Mouse (Mus musculus): ENCODE results near the gene Luc7l3. TPM values are rescaled to one million over a fixed set of nuclear protein-coding genes. Genes with fewer than 3 reads are reported as not detected.

Luc7l3 gene
- polyA plus RNA-seq, 1 experiment from 2014 or later, result 79.4 TPM

DNA sequence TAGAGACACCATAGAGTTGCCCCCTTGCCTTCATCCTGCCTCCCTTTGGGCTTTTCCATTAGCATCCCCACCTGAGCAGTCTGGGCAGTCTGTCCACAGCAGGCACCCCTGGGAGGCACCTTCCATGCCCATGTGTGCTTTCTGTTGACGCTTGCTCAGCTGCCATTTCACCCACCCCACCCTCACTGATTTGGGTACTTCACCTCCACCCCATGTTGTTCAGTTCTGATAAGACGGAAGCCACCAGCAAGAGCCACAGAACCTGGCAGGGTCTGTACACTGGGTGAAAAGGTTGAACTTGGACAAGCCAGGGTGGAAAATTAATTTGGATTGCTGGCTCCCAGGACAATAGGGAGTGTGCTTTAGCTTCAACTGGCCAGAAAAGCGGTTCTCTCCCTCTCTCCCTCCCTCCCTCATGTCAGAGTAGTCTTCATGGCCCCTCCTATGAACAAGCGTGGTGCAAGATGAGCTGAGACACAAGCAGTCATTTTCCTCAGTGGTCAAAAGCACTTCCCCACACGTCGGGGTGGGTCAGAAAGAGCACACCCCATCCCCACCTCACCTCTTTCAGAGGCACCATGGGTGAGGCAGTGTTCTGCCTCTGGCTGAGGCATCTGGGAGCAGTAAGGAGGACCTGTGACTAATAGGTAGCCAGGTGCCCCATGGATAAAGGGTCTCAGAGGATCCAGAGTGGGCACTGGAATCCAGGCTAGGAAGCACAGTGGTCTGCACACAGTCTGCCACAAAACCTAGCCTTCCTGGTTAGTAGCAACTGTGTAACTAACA, 60.0 kb downstream of the Luc7l3 start:
- no peak for DNase-seq (ENCODE audit: low spot score)
- Histone ChIP-seq H3K9me3 (ENCODE audit: low read length) (no peaks in the 10 kb centered on the region), H3K4me3 (ENCODE audit: low read depth, low read length) (no peak overlapping the region), H3K36me3 (ENCODE audit: insufficient read depth, low read length) (no peaks in the 10 kb centered on the region), H3K27me3 (replicated peaks; ENCODE audit: insufficient read depth, low read length) (no peaks in the 10 kb centered on the region), H3K9ac (replicated peaks; ENCODE audit: low read depth) (no peak overlapping the region), H3K4me2 (replicated peaks; ENCODE audit: low read depth, low read length) (no peak overlapping the region), H3K27ac (ENCODE audit: low read length) (no peak overlapping the region), H3K4me1 (ENCODE audit: insufficient read depth, low read depth, low read length) (no peaks in the 10 kb centered on the region)
- no peak for ATAC-seq
- no peak for TF ChIP-seq EP300 (IDR thresholded peaks at IDR 0.05)
- no peak for TF ChIP-seq CTCF (IDR thresholded peaks at IDR 0.05)
- 59% methylated on average over 6 of the region's 6 CpGs for WGBS

DNA sequence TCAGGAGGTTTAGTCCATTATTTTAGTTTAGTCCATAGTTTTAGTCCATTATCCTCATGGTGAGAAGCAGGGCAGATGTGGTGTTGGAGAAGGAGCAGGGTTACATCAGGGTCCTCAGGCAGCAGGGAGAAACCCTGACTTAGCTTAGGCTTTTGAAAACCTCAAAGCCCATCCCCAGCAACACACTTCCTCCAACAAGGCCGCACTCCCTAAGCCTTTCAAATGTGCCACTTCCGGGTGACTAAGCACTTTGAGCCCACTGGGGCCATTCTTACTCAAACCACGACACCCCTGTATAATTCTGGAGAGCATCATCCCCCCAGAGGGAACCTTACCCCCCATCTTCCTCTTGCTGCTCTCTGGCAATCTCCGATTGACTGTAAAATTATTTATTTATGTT, 62.0 kb downstream of the Luc7l3 start:
- no peak for ATAC-seq
- no peak for DNase-seq (ENCODE audit: low spot score)
- Histone ChIP-seq H3K27me3 (replicated peaks; ENCODE audit: insufficient read depth, low read length) (no peaks in the 10 kb centered on the region), H3K9ac (replicated peaks; ENCODE audit: low read depth) (no peak overlapping the region), H3K9me3 (ENCODE audit: low read length) (no peaks in the 10 kb centered on the region), H3K36me3 (ENCODE audit: insufficient read depth, low read length) (no peaks in the 10 kb centered on the region), H3K4me2 (replicated peaks; ENCODE audit: low read depth, low read length) (no peak overlapping the region), H3K4me3 (ENCODE audit: low read depth, low read length) (no peak overlapping the region), H3K4me1 (ENCODE audit: insufficient read depth, low read depth, low read length) (no peaks in the 10 kb centered on the region), H3K27ac (ENCODE audit: low read length) (no peak overlapping the region)
- 56% methylated on average over 4 of the region's 4 CpGs for WGBS
- no peak for TF ChIP-seq CTCF (IDR thresholded peaks at IDR 0.05)
- no peak for TF ChIP-seq EP300 (IDR thresholded peaks at IDR 0.05)

DNA sequence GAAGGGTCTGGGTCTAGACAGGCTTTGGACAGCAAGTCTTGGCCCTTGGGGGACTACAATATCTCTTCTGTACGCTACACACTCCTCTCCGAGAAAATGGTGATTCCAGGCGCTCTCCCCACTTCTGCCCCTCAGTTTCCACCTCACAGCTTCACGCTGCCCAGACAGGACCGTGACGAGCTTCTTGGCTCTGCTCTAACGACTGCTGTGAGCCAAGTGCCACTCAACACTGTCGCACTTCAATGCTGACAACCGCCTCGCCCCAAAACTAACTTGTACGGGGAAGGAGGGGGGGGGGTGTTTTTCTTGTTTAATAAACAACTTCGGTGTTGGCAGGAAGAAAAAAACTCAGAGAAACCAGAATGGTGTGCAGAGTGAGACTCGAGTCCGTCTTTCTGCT, 63.8 kb downstream of the Luc7l3 start:
- Histone ChIP-seq H3K4me2 (replicated peaks; ENCODE audit: low read depth, low read length) (no peak overlapping the region; the same call in 1 of the 2 replicates), H3K36me3 (ENCODE audit: insufficient read depth, low read length) (no peaks in the 10 kb centered on the region), H3K27me3 (replicated peaks; ENCODE audit: insufficient read depth, low read length) (no peaks in the 10 kb centered on the region), H3K27ac (ENCODE audit: low read length) (no peak overlapping the region), H3K9ac (replicated peaks; ENCODE audit: low read depth) (no peak overlapping the region), H3K4me1 (ENCODE audit: insufficient read depth, low read depth, low read length) (no peaks in the 10 kb centered on the region), H3K4me3 (ENCODE audit: low read depth, low read length) (no peak overlapping the region), H3K9me3 (ENCODE audit: low read length) (no peaks in the 10 kb centered on the region)
- TF ChIP-seq CTCF (IDR thresholded peaks at IDR 0.05) (no peak), EP300 (IDR thresholded peaks at IDR 0.05) (no peak)
- WGBS, result 44% methylated on average over 14 of the region's 14 CpGs
- peak; percentile 54 for DNase-seq (ENCODE audit: low spot score)
- peak; percentile 60; the same call in 1 of the 2 replicates for ATAC-seq

DNA sequence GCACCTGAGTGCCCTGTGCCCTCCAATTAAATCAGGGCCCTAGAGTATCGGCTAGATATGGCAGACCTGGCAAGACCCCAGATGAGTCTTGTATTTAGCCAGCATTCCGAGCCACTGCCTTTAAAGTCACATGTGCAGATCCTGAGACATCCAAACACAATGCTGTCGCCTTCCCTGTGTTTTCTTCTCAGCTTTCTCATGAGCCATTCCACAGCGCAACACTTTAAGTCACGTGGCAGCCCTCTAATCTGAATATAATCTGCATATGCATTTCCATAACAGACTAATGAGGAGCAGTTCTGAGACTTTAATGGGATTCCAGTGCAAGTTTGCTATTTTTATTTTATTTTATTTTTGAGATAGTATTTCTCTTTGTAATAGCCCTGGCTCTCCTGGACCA, 66.1 kb downstream of the Luc7l3 start:
- no peaks in the 10 kb centered on the region for H3K36me3 ChIP-seq (ENCODE audit: insufficient read depth, low read length)
- DNase-seq (ENCODE audit: low spot score) (no peak), ATAC-seq (no peak)
- no peaks in the 10 kb centered on the region for H3K4me1 ChIP-seq (ENCODE audit: insufficient read depth, low read depth, low read length)
- no peak overlapping the region for H3K27ac ChIP-seq (ENCODE audit: low read length)
- WGBS, result 76% methylated on average over 5 of the region's 5 CpGs
- no peaks in the 10 kb centered on the region for H3K9me3 ChIP-seq (ENCODE audit: low read length)
- no peak overlapping the region for H3K4me3 ChIP-seq (ENCODE audit: low read depth, low read length)
- no peak overlapping the region for H3K9ac ChIP-seq (replicated peaks; ENCODE audit: low read depth)
- no peak overlapping the region for H3K4me2 ChIP-seq (replicated peaks; ENCODE audit: low read depth, low read length)
- TF ChIP-seq CTCF (IDR thresholded peaks at IDR 0.05) (no peak), EP300 (IDR thresholded peaks at IDR 0.05) (no peak)
- no peaks in the 10 kb centered on the region for H3K27me3 ChIP-seq (replicated peaks; ENCODE audit: insufficient read depth, low read length)

DNA sequence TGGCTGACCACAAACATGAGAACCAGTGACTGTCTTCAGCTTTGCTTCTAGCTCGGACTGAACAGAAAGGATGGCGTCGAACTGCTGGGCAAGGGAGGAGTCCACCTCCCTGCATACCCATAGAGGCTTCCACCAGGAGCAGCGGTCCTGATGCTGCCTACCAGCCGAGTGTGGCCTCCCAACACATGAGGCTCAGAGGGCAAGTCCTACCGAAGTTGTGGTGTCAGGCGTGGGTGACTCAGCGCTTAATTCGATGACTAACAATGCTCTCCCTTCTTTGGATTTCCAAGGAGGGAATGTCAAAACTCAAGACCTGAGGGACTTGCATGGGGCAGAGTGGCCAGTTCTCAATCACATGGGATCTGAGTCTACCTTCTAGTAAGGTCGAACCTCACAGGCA, 68.1 kb downstream of the Luc7l3 start:
- WGBS, result 88% methylated on average over 10 of the region's 10 CpGs
- ATAC-seq (no peak), DNase-seq (ENCODE audit: low spot score) (no peak)
- no peak overlapping the region for H3K4me3 ChIP-seq (ENCODE audit: low read depth, low read length)
- no peak overlapping the region for H3K4me2 ChIP-seq (replicated peaks; ENCODE audit: low read depth, low read length)
- H3K36me3 ChIP-seq (ENCODE audit: insufficient read depth, low read length), result no peaks in the 10 kb centered on the region
- TF ChIP-seq CTCF (IDR thresholded peaks at IDR 0.05) (no peak), EP300 (IDR thresholded peaks at IDR 0.05) (no peak)
- H3K4me1 ChIP-seq (ENCODE audit: insufficient read depth, low read depth, low read length), result no peaks in the 10 kb centered on the region
- no peak overlapping the region for H3K9ac ChIP-seq (replicated peaks; ENCODE audit: low read depth)
- no peaks in the 10 kb centered on the region for H3K9me3 ChIP-seq (ENCODE audit: low read length)
- H3K27ac ChIP-seq (ENCODE audit: low read length), result no peak overlapping the region
- no peaks in the 10 kb centered on the region for H3K27me3 ChIP-seq (replicated peaks; ENCODE audit: insufficient read depth, low read length)

DNA sequence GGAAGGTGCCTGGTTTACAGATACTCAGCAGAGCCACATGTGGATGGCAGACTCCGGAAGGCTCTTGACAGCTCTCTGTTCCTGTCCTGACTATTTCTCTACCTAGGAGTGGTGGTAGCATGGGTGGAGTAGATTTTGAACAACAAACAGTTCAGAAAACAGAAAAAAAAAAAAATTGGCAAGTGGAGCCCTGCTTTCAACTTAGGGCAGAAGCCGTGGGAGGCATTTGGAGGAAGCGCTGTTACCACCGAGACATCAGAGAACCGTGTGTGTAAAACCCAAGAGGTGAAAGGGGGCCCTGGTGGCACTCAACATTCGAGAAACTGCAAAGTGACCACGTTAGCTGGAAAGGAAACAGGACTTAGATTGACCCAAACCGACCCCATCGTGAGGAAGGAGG, 68.6 kb downstream of the Luc7l3 start:
- TF ChIP-seq EP300 (IDR thresholded peaks at IDR 0.05) (no peak), CTCF (IDR thresholded peaks at IDR 0.05) (no peak)

DNA sequence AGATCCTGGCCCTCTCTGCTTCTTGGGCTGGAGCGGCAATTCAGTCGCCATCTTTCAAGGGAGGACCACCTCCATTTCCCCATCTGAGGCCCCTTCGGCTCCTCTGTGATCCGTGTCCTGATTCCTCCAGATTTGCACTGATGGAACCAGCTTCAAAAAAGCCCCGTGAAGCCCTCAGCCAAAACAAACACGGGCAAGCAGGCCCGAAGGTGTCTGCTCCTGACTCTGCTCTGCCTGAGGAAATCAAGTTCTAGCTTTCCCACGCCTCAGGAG, 75.1 kb downstream of the Luc7l3 start:
- Histone ChIP-seq H3K27ac (ENCODE audit: low read length) (no peak overlapping the region), H3K9me3 (ENCODE audit: low read length) (no peaks in the 10 kb centered on the region), H3K4me2 (replicated peaks; ENCODE audit: low read depth, low read length) (no peak overlapping the region), H3K4me3 (ENCODE audit: low read depth, low read length) (no peak overlapping the region), H3K4me1 (ENCODE audit: insufficient read depth, low read depth, low read length) (no peaks in the 10 kb centered on the region; the same call in 1 of the 2 replicates), H3K9ac (replicated peaks; ENCODE audit: low read depth) (no peak overlapping the region), H3K27me3 (replicated peaks; ENCODE audit: insufficient read depth, low read length) (no peaks in the 10 kb centered on the region), H3K36me3 (ENCODE audit: insufficient read depth, low read length) (no peaks in the 10 kb centered on the region)
- WGBS, result 47% methylated on average over 8 of the region's 8 CpGs
- no peak for DNase-seq (ENCODE audit: low spot score)
- TF ChIP-seq EP300 (IDR thresholded peaks at IDR 0.05) (no peak), CTCF (IDR thresholded peaks at IDR 0.05) (no peak)
- ATAC-seq, result no peak

More for the DNA sequence above, 68.6 kb downstream of the Luc7l3 start:
- H3K4me1 ChIP-seq (ENCODE audit: insufficient read depth, low read depth, low read length), result no peaks in the 10 kb centered on the region
- no peak for ATAC-seq
- 77% methylated on average over 9 of the region's 9 CpGs for WGBS
- no peak overlapping the region for H3K4me2 ChIP-seq (replicated peaks; ENCODE audit: low read depth, low read length)
- H3K9ac ChIP-seq (replicated peaks; ENCODE audit: low read depth), result no peak overlapping the region
- H3K27ac ChIP-seq (ENCODE audit: low read length), result no peak overlapping the region
- no peaks in the 10 kb centered on the region for H3K9me3 ChIP-seq (ENCODE audit: low read length)
- no peak for DNase-seq (ENCODE audit: low spot score)
- H3K4me3 ChIP-seq (ENCODE audit: low read depth, low read length), result no peak overlapping the region
- H3K27me3 ChIP-seq (replicated peaks; ENCODE audit: insufficient read depth, low read length), result no peaks in the 10 kb centered on the region
- H3K36me3 ChIP-seq (ENCODE audit: insufficient read depth, low read length), result no peaks in the 10 kb centered on the region
